Mouse (Mus musculus): ENCODE results near the gene Als2cr12.
"Not testable (repeated sequence)": the region's sequence is repeated elsewhere in the genome, so short reads cannot be mapped to it uniquely, and the experiment has no call there.

The Als2cr12 gene

DNA sequence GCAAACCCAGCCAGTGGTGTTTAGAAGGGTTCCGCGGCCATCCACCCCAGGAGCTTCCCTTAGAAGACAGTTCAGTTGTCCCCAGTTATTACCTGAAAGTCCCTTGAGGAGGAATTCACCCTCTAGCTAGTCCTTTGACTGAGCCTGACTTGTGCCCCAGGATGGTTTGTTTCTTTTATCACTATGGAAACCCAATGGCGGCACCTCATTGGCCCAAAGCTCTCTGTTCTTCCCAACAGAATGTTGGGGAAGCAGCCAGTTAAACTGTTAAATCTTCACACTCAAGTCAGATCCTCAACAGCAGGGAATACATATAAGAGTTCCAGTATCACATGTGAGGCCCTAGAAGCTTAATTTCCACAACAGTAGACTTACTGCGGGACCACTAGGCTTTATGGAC, at the start of gene Als2cr12:
TSS of gene Als2cr12 (minus strand) at position 180 of the 400 bp plus-strand sequence.
- H3K9me3 ChIP-seq (ENCODE audit: low read length); H3K36me3 ChIP-seq (ENCODE audit: insufficient read depth, low read length); H3K4me1 ChIP-seq (replicated peaks; ENCODE audit: low read depth, low read length); H3K4me3 ChIP-seq (replicated peaks; ENCODE audit: low read length); H3K27me3 ChIP-seq (ENCODE audit: insufficient read depth, low read length): not testable (repeated sequence)

DNA sequence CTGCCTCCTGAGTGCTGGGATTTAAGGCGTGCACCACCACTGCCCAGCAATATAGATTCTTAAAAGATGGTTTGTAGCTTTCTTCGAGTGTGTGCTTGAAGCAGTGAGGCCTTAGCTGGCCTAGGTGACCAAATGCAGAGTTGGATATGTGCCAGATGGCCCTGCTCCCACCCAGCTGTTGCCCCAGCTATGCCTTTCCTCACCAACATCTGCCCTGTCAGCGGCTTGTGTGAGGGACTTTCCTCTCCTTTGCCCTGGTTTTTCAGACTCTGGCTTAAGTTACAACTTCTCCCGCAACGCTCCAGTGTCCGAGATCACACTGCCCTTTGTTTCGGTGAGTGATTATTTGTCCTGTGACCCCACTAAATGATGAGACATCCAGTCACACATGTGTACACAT, 48.9 kb upstream of the Als2cr12 start:
- Histone ChIP-seq H3K4me3 (replicated peaks; ENCODE audit: low read length) (no peak overlapping the region), H3K27me3 (ENCODE audit: insufficient read depth, low read length) (no peaks in the 10 kb centered on the region), H3K4me1 (replicated peaks; ENCODE audit: low read depth, low read length) (no peaks in the 10 kb centered on the region), H3K9me3 (ENCODE audit: low read length) (peaks cover 33% of the 10 kb centered on the region), H3K36me3 (ENCODE audit: insufficient read depth, low read length) (peaks cover 47% of the 10 kb centered on the region)
- TF ChIP-seq CTCF (conservative IDR thresholded peaks at IDR 0.05; ENCODE audit: low read length) (no peak), NANOG (IDR thresholded peaks at IDR 0.05; ENCODE audit: borderline replicate concordance, low read length) (no peak), POU5F1 (IDR thresholded peaks at IDR 0.05; ENCODE audit: borderline replicate concordance, low read length) (no peak)

DNA sequence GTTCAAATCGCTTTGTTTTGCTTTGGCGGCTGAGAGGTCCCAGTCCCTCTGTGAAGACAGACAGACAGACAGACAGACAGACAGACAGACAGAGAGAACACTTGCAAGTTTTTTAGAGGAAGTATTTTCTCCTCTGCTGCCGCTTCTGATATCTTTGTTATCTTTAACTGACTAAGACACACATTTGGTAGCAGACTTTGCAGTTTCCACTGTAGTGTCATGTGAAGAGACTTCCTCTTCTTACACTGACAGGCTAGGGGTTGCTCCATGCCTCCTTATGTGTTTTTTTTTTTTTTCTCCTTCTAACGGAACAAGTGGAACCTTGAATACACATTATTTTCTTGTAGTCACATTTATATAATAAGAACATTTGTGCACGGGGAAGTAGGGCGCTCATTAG, 47.5 kb upstream of the Als2cr12 start:
- TF ChIP-seq POU5F1 (IDR thresholded peaks at IDR 0.05; ENCODE audit: borderline replicate concordance, low read length) (no peak), CTCF (conservative IDR thresholded peaks at IDR 0.05; ENCODE audit: low read length) (no peak), NANOG (IDR thresholded peaks at IDR 0.05; ENCODE audit: borderline replicate concordance, low read length) (no peak)

GRCm38 (mm10) chr1:58742571-58743021, 46.8 kb upstream of the Als2cr12 start:
- no peaks in the 10 kb centered on the region for H3K27me3 ChIP-seq (ENCODE audit: insufficient read depth, low read length)
- peaks cover 34% of the 10 kb centered on the region for H3K36me3 ChIP-seq (ENCODE audit: insufficient read depth, low read length)
- H3K4me3 ChIP-seq (replicated peaks; ENCODE audit: low read length) = no peak overlapping the region
- peaks cover 13% of the 10 kb centered on the region for H3K9me3 ChIP-seq (ENCODE audit: low read length)
- no peaks in the 10 kb centered on the region for H3K4me1 ChIP-seq (replicated peaks; ENCODE audit: low read depth, low read length)
- TF ChIP-seq POU5F1 (IDR thresholded peaks at IDR 0.05; ENCODE audit: borderline replicate concordance, low read length) (no peak), NANOG (IDR thresholded peaks at IDR 0.05; ENCODE audit: borderline replicate concordance, low read length) (no peak), CTCF (conservative IDR thresholded peaks at IDR 0.05; ENCODE audit: low read length) (no peak)

More for the DNA sequence above, 47.5 kb upstream of the Als2cr12 start:
- Histone ChIP-seq H3K9me3 (ENCODE audit: low read length) (peaks cover 20% of the 10 kb centered on the region), H3K4me1 (replicated peaks; ENCODE audit: low read depth, low read length) (no peaks in the 10 kb centered on the region), H3K36me3 (ENCODE audit: insufficient read depth, low read length) (peaks cover 39% of the 10 kb centered on the region), H3K4me3 (replicated peaks; ENCODE audit: low read length) (no peak overlapping the region), H3K27me3 (ENCODE audit: insufficient read depth, low read length) (no peaks in the 10 kb centered on the region)

DNA sequence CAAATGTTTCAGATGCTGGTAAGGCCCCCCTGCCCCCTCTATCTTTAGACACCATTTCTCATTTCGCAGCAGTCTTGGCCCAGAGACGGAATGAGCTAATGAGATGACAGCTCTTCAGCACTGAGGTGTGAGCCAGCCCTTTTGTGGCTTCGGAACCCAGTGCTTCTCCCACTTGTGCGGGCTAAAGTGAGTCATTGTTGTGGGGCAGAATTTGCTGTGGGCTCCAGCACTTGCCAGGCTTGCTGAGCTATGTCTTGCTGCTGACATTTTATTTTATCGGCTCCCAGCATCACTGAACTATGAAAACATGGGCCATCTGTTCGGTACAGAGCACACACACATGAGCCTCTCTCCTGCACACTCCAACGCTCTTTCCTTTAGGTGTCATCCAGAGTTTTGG, 43.7 kb upstream of the Als2cr12 start:
- no peak overlapping the region for H3K4me3 ChIP-seq (replicated peaks; ENCODE audit: low read length)
- TF ChIP-seq CTCF (conservative IDR thresholded peaks at IDR 0.05; ENCODE audit: low read length) (no peak), POU5F1 (IDR thresholded peaks at IDR 0.05; ENCODE audit: borderline replicate concordance, low read length) (no peak), NANOG (IDR thresholded peaks at IDR 0.05; ENCODE audit: borderline replicate concordance, low read length) (no peak)
- H3K27me3 ChIP-seq (ENCODE audit: insufficient read depth, low read length) = peaks cover 3% of the 10 kb centered on the region; the same call in 1 of the 2 replicates
- no peaks in the 10 kb centered on the region for H3K9me3 ChIP-seq (ENCODE audit: low read length)
- peaks cover 23% of the 10 kb centered on the region for H3K36me3 ChIP-seq (ENCODE audit: insufficient read depth, low read length)
- H3K4me1 ChIP-seq (replicated peaks; ENCODE audit: low read depth, low read length) = peaks cover 5% of the 10 kb centered on the region; the same call in 1 of the 2 replicates

DNA sequence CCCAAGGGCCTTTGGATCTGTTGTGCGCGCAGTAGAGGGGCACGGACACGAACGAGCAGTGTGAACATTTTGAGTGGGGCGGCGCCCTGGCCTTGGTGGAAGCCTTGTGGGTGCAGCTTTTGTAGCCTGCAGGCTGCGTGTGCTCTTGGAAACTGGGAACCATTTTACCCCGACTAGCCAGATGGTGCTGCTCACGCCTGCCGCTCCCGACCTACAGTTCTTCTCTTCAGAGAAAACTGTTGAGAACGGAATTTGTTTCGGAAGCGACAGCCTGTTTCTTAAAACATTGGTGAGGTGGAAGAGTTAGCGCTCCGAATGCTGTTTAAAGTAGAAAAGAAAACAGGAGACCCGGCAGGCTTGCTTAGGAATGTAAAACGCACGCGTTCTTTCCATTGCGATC, 41.2 kb upstream of the Als2cr12 start:
- Histone ChIP-seq H3K9me3 (ENCODE audit: low read length) (no peaks in the 10 kb centered on the region), H3K4me3 (replicated peaks; ENCODE audit: low read length) (peak overlapping the region; percentile 52), H3K36me3 (ENCODE audit: insufficient read depth, low read length) (peaks cover 12% of the 10 kb centered on the region), H3K4me1 (replicated peaks; ENCODE audit: low read depth, low read length) (peaks cover 5% of the 10 kb centered on the region; the same call in 1 of the 2 replicates), H3K27me3 (ENCODE audit: insufficient read depth, low read length) (peaks cover 3% of the 10 kb centered on the region; the same call in 1 of the 2 replicates)
- TF ChIP-seq NANOG (IDR thresholded peaks at IDR 0.05; ENCODE audit: borderline replicate concordance, low read length) (no peak), POU5F1 (IDR thresholded peaks at IDR 0.05; ENCODE audit: borderline replicate concordance, low read length) (no peak), CTCF (conservative IDR thresholded peaks at IDR 0.05; ENCODE audit: low read length) (no peak)

- Histone ChIP-seq H3K36me3 (ENCODE audit: insufficient read depth, low read length) (peaks cover 5% of the 10 kb centered on the region), H3K9me3 (ENCODE audit: low read length) (no peaks in the 10 kb centered on the region), H3K4me3 (replicated peaks; ENCODE audit: low read length) (no peak overlapping the region), H3K4me1 (replicated peaks; ENCODE audit: low read depth, low read length) (peaks cover 5% of the 10 kb centered on the region; the same call in 1 of the 2 replicates), H3K27me3 (ENCODE audit: insufficient read depth, low read length) (peaks cover 3% of the 10 kb centered on the region; the same call in 1 of the 2 replicates)
- TF ChIP-seq POU5F1 (IDR thresholded peaks at IDR 0.05; ENCODE audit: borderline replicate concordance, low read length) = no peak
- no peak for TF ChIP-seq NANOG (IDR thresholded peaks at IDR 0.05; ENCODE audit: borderline replicate concordance, low read length)
- no peak for TF ChIP-seq CTCF (conservative IDR thresholded peaks at IDR 0.05; ENCODE audit: low read length)
These were observed 40.2 kb upstream of the Als2cr12 start for GRCm38 (mm10) chr1:58735962-58736361.

- Histone ChIP-seq H3K4me1 (replicated peaks; ENCODE audit: low read depth, low read length) (peaks cover 5% of the 10 kb centered on the region; the same call in 1 of the 2 replicates), H3K4me3 (replicated peaks; ENCODE audit: low read length) (no peak overlapping the region), H3K36me3 (ENCODE audit: insufficient read depth, low read length) (0 out of 2 replicates have a peak, but pooled peaks cover 6% of the 10 kb centered on the region), H3K27me3 (ENCODE audit: insufficient read depth, low read length) (peaks cover 3% of the 10 kb centered on the region; the same call in 1 of the 2 replicates), H3K9me3 (ENCODE audit: low read length) (no peaks in the 10 kb centered on the region)
- TF ChIP-seq CTCF (conservative IDR thresholded peaks at IDR 0.05; ENCODE audit: low read length) (no peak), POU5F1 (IDR thresholded peaks at IDR 0.05; ENCODE audit: borderline replicate concordance, low read length) (no peak), NANOG (IDR thresholded peaks at IDR 0.05; ENCODE audit: borderline replicate concordance, low read length) (no peak)
These were observed 38.5 kb upstream of the Als2cr12 start for GRCm38 (mm10) chr1:58734043-58734920.
